10 mouse cellular contexts compared by ENCODE assay signal in the genomic region with DNA sequence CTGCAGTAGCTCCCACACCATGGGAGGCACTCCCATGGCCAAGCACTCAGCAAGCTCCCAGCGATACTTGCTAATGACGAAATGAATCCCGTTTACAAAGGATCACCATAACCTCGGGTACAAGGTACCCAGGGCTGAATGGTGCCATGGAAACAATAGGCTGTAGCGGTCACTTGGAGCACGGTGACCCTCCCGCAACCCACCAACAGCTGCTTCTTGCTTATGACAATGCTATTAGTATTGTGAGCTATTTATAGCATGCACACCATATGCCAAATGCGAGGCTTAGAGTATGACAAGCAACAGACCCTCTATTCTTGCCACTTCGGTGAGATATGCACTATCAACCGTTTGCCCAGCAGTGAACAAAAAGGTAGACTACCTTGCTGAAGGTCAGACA. TPM values are rescaled to one million over a fixed set of nuclear protein-coding genes. Genes with fewer than 3 reads are reported as not detected.
"Had no signal": no experiment of that assay in that cellular context is flagged by ENCODE, and none has a peak within 500 bp of the region (broad histone marks: within the 10 kb centered on the region; RNA-seq: fewer than 3 reads in every experiment).

No protein-coding gene starts in this region.

- DNase-seq: kidney, postnatal 14 days; left cerebral cortex, postnatal 4 days; thymus, postnatal 4 days had no signal

- H3K27ac ChIP-seq: limb, embryonic 13.5 days; lung, embryonic 15.5 days; midbrain, embryonic 12.5 days; stomach, postnatal 0 days had no signal

- H3K36me3 ChIP-seq: limb, embryonic 13.5 days; lung, embryonic 15.5 days; midbrain, embryonic 12.5 days had no signal

- H3K4me3 ChIP-seq: limb, embryonic 13.5 days; lung, embryonic 15.5 days; midbrain, embryonic 12.5 days had no signal

- ATAC-seq: midbrain, embryonic 16.5 days had no signal

- H3K4me2 ChIP-seq: limb, embryonic 13.5 days; liver, embryonic 11.5 days; lung, embryonic 15.5 days; midbrain, embryonic 12.5 days had no signal

- H3K9me3 ChIP-seq: limb, embryonic 13.5 days; lung, embryonic 15.5 days; midbrain, embryonic 12.5 days had no signal

- H3K9ac ChIP-seq: limb, embryonic 13.5 days; lung, embryonic 15.5 days; midbrain, embryonic 12.5 days had no signal

- H3K27me3 ChIP-seq: limb, embryonic 13.5 days; lung, embryonic 15.5 days had no signal

RNA-seq across cellular contexts. Expression of a gene that starts 50.4 kb away (rescaled TPM):
- total RNA-seq: megakaryocyte-erythroid progenitor cell, adult 5-6 weeks had no signal
